8 mouse cellular contexts compared by ENCODE assay signal in the genomic region with DNA sequence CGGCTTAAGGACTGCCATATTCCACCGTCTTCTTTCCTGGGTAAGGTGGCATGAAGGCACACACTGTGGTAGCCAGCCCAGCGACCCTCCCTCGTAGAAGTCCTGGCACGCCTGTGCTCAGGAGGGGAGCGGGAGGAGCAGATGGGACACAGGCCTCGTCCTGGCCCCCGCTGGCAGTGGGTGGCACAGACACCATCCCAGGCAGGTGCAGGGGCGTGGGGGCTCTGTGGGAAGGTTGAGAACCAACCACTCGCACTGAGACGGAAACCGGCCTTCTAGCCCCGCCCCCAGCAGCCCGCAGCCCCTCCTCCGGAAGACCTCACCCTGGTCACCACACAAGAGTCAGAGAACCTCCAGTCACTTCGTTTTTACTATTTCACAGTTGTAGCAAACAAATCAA. TPM values are rescaled to one million over a fixed set of nuclear protein-coding genes. Genes with fewer than 3 reads are reported as not detected.
DNase-seq lines count a peak whose midpoint lies in the region; ATAC-seq and TF ChIP-seq lines count a peak whose summit lies in the region.

No protein-coding gene starts in this region.

- no peak for TF ChIP-seq POLR2A in brain, embryonic 14.5 days (IDR thresholded peaks at IDR 0.05; ENCODE audit: borderline replicate concordance, extremely low read depth, insufficient read depth, insufficient read length, poor library complexity, severe bottlenecking)
- TF ChIP-seq POLR2A in spleen, adult 2 months (IDR thresholded peaks at IDR 0.05; ENCODE audit: low read depth, low read length): peak; percentile 83

- peak overlapping the region; percentile 53 for H3K4me3 ChIP-seq in heart, embryonic 10.5 days
- H3K4me3 ChIP-seq in spleen, adult 2 months (ENCODE audit: extremely low read depth, insufficient read depth, insufficient read length): peak overlapping the region; percentile 68

- no peak for TF ChIP-seq CTCF in brain, embryonic 14.5 days (IDR thresholded peaks at IDR 0.05; ENCODE audit: borderline replicate concordance, extremely low read depth, insufficient read depth, insufficient read length)
- TF ChIP-seq CTCF in spleen, adult 2 months (IDR thresholded peaks at IDR 0.05; ENCODE audit: extremely low read depth, insufficient read depth, insufficient read length, insufficient replicate concordance): no peak

- no peaks in the 10 kb centered on the region for H3K9me3 ChIP-seq in heart, embryonic 10.5 days

- H3K36me3 ChIP-seq in heart, embryonic 10.5 days: peaks cover 46% of the 10 kb centered on the region
- peaks cover 36% of the 10 kb centered on the region for H3K36me3 ChIP-seq in spleen, adult 2 months (ENCODE audit: control insufficient read depth, insufficient read depth, low read length)

- no peaks in the 10 kb centered on the region for H3K27me3 ChIP-seq in heart, embryonic 10.5 days (ENCODE audit: insufficient read depth, poor library complexity, severe bottlenecking)
- H3K27me3 ChIP-seq in spleen, adult 2 months (ENCODE audit: control insufficient read depth, insufficient read depth, low read length): no peaks in the 10 kb centered on the region

- ATAC-seq in frontal cortex, adult (ENCODE audit: low TSS enrichment): peak; percentile 0; the same call in 1 of the 2 replicates
- peak; percentile 68 for ATAC-seq in megakaryocyte, adult 5-6 weeks (ENCODE audit: poor library complexity, severe bottlenecking)

- H3K27ac ChIP-seq in heart, embryonic 10.5 days: peak overlapping the region; percentile 86
- H3K27ac ChIP-seq in spleen, adult 2 months (ENCODE audit: insufficient read depth, low read length): peak overlapping the region; percentile 97

- DNase-seq in frontal cortex, postnatal 25 days (ENCODE audit: low spot score in 2 of 2): no peak
- DNase-seq in brain, embryonic 14.5 days (ENCODE audit: low read depth): peak; percentile 35
- no peak for DNase-seq in heart, embryonic 10.5 days (ENCODE audit: low spot score)
- DNase-seq in kidney, postnatal 10 days: peak; percentile 78
- DNase-seq in spleen, adult 2 months (ENCODE audit: low read depth in 1 of 2, low spot score in 2 of 2): peak; percentile 54 to 88
- DNase-seq in right cerebral cortex, adult 18-20 months: no peak

- WGBS in heart, embryonic 10.5 days: 12% methylated on average over 16 of the region's 16 CpGs
- 3% methylated on average over 16 of the region's 16 CpGs for WGBS in spleen, adult 2 months

- H3K4me1 ChIP-seq in heart, embryonic 10.5 days: peaks cover 66% of the 10 kb centered on the region
- peaks cover 10% of the 10 kb centered on the region; the same call in 1 of the 2 replicates for H3K4me1 ChIP-seq in spleen, adult 2 months (ENCODE audit: control insufficient read depth, insufficient read depth, insufficient read length)

RNA-seq across cellular contexts. Expression of a gene that starts 0.5 kb away (rescaled TPM):
- polyA plus RNA-seq in brain, embryonic 14.5 days (2012; rRNA removed): 0.97 and 1.1 TPM in 2 replicates
- polyA plus RNA-seq in heart, embryonic 10.5 days (2016; fragmentation: Nextera tagmentation; extraction: Ambion mirVana): 6.1 and 7.2 TPM in 2 replicates
- total RNA-seq in megakaryocyte, adult 5-6 weeks (2015): 16.5 and 18.2 TPM in 2 replicates
- 26.7 and 27.7 TPM in 2 replicates for total RNA-seq in megakaryocyte, adult 5-6 weeks (2017)
- 49.4 and 65.0 TPM in 2 replicates for polyA plus RNA-seq in spleen, adult 2 months (2012; rRNA removed)

RNA-seq across cellular contexts. Expression of a gene that starts 8.6 kb away (rescaled TPM):
- 142 and 148 TPM in 2 replicates for polyA plus RNA-seq in brain, embryonic 14.5 days (2012; rRNA removed)
- polyA plus RNA-seq in heart, embryonic 10.5 days (2016; fragmentation: Nextera tagmentation; extraction: Ambion mirVana): 122 and 158 TPM in 2 replicates
- total RNA-seq in megakaryocyte, adult 5-6 weeks (2015): 89.9 and 100 TPM in 2 replicates
- total RNA-seq in megakaryocyte, adult 5-6 weeks (2017): 39.5 and 49.8 TPM in 2 replicates
- 135 and 162 TPM in 2 replicates for polyA plus RNA-seq in spleen, adult 2 months (2012; rRNA removed)

RNA-seq across cellular contexts. Expression of a gene that starts 48.1 kb away (rescaled TPM):
- 67.3 and 87.0 TPM in 2 replicates for polyA plus RNA-seq in brain, embryonic 14.5 days (2012; rRNA removed)
- 33.3 and 37.1 TPM in 2 replicates for polyA plus RNA-seq in heart, embryonic 10.5 days (2016; fragmentation: Nextera tagmentation; extraction: Ambion mirVana)
- 10.1 and 10.5 TPM in 2 replicates for total RNA-seq in megakaryocyte, adult 5-6 weeks (2015)
- total RNA-seq in megakaryocyte, adult 5-6 weeks (2017): 7.8 and 8.3 TPM in 2 replicates
- polyA plus RNA-seq in spleen, adult 2 months (2012; rRNA removed): 37.9 and 64.9 TPM in 2 replicates

RNA-seq across cellular contexts. Expression of a gene that starts 48.8 kb away (rescaled TPM):
- 4.2 and 5.3 TPM in 2 replicates for polyA plus RNA-seq in brain, embryonic 14.5 days (2012; rRNA removed)
- 25.9 and 38.7 TPM in 2 replicates for polyA plus RNA-seq in heart, embryonic 10.5 days (2016; fragmentation: Nextera tagmentation; extraction: Ambion mirVana)
- 0.47 TPM in 1 of 2 replicates, not detected in the other for total RNA-seq in megakaryocyte, adult 5-6 weeks (2015)
- 0.07 TPM in 1 of 2 replicates, not detected in the other for total RNA-seq in megakaryocyte, adult 5-6 weeks (2017)
- polyA plus RNA-seq in spleen, adult 2 months (2012; rRNA removed): 19.4 and 26.1 TPM in 2 replicates

RNA-seq across cellular contexts. Expression of a gene that starts 50.5 kb away (rescaled TPM):
- polyA plus RNA-seq in brain, embryonic 14.5 days (2012; rRNA removed): 1,173 and 1,240 TPM in 2 replicates
- polyA plus RNA-seq in heart, embryonic 10.5 days (2016; fragmentation: Nextera tagmentation; extraction: Ambion mirVana): 684 and 1,078 TPM in 2 replicates
- 756 and 808 TPM in 2 replicates for total RNA-seq in megakaryocyte, adult 5-6 weeks (2015)
- 735 and 795 TPM in 2 replicates for total RNA-seq in megakaryocyte, adult 5-6 weeks (2017)
- polyA plus RNA-seq in spleen, adult 2 months (2012; rRNA removed): 161 and 200 TPM in 2 replicates

Comparison
In these comparisons a context has a peak if more than half of its experiments do, and no peak if none do; other contexts are left out.
1. DNase-seq: peak in brain, embryonic 14.5 days (single experiment), kidney, postnatal 10 days (single experiment) and spleen, adult 2 months (2 of 2); none in frontal cortex, postnatal 25 days (0 of 2), heart, embryonic 10.5 days (single experiment) and right cerebral cortex, adult 18-20 months (single experiment).